Mouse (Mus musculus) Patski (cell line): ENCODE results near the gene Drd3. TPM values are rescaled to one million over a fixed set of nuclear protein-coding genes. Genes with fewer than 3 reads are reported as not detected.

Source experiments
- ATAC-seq: fragments of 100-300 bp; one replicate; pipeline ENCODE4 v1.8.0; 2021
- CTCF ChIA-PET: fragments of 350-600 bp; sonication (Branson Sonifier 250); formaldehyde crosslinking; loops from one replicate; lab custom pipeline; 2022; ENCODE audit warnings: inconsistent platforms; lab: Charles Lee
- POLR2A ChIA-PET: fragments of 350-600 bp; sonication (Branson Sonifier 250); formaldehyde crosslinking; loops from one replicate; lab custom pipeline; 2022; ENCODE audit warnings: antibody characterized with exemption, inconsistent platforms; lab: Charles Lee
- DNase-seq: peaks from one replicate; pipeline ENCODE4 v3.0.0-alpha.2; 2011; ENCODE audit warnings: low read depth, low spot score
- H3K27me3 ChIP-seq: fragments of 371-371 bp; one replicate; pipeline ENCODE4 v1.5.1; 2021
- CTCF ChIP-seq: fragments of 100-300 bp; IDR thresholded peaks from one replicate; pipeline ENCODE4 v1.5.1; 2021
- in situ Hi-C: fragments of 300-500 bp; cut with MboI; formaldehyde crosslinking; loops from 3 replicates; pipeline ENCODE4 v1.11.1; 2018; ENCODE audit warnings: low pct_unique_long_range_greater_than_20kb, mixed read lengths
- polyA plus RNA-seq: library from polyadenylated mRNA; unstranded; gene quantifications from one replicate; pipeline ENCODE4 v1.2.3, GENCODE M21; 2021

Drd3 gene
- polyA plus RNA-seq, result not detected

GRCm38 (mm10) chr16:43753751-43754150 is at the start of gene Drd3:
Gene Drd3 (plus strand): TSS chr16:43754026.
- ATAC-seq, result no peak
- in situ Hi-C loops, result no loop called here
- TF ChIP-seq CTCF, result no peak
- peaks cover 18% of the 10 kb centered on the region for H3K27me3 ChIP-seq
- CTCF ChIA-PET, result interaction anchor here (0.7 kb wide), 1 partner anchor 566 kb away, joined by 4 read pairs; no protein-coding TSS in a partner anchor
- DNase-seq, result no peak
- POLR2A ChIA-PET, result no interaction called here

- TF ChIP-seq CTCF, result no peak
- H3K27me3 ChIP-seq, result no peaks in the 10 kb centered on the region
- in situ Hi-C loops, result no loop called here
- ATAC-seq (no peak), DNase-seq (no peak)
- POLR2A ChIA-PET, result no interaction called here
- CTCF ChIA-PET, result interaction anchor here (0.8 to 1.6 kb wide), 2 partner anchors 9 to 12 kb away, joined by 3 to 5 read pairs; no protein-coding TSS in a partner anchor
Observed at GRCm38 (mm10) chr16:43708335-43709061, 45.3 kb upstream of the Drd3 start.

- no peaks in the 10 kb centered on the region for H3K27me3 ChIP-seq
- ATAC-seq, result no peak
- TF ChIP-seq CTCF, result no peak
- in situ Hi-C loops, result no loop called here
- no peak for DNase-seq
- ChIA-PET POLR2A (no interaction called here), CTCF (interaction anchor here (0.8 to 1.6 kb wide), 2 partner anchors 9 to 12 kb away, joined by 3 to 5 read pairs; no protein-coding TSS in a partner anchor)
Observed at GRCm38 (mm10) chr16:43709062-43709413, 44.8 kb upstream of the Drd3 start.

- in situ Hi-C loops, result no loop called here
- H3K27me3 ChIP-seq, result no peaks in the 10 kb centered on the region
- CTCF ChIA-PET, result interaction anchor here (1.4 to 1.6 kb wide), 2 partner anchors 10 to 11 kb away, joined by 5 to 6 read pairs; no protein-coding TSS in a partner anchor
- no peak for DNase-seq
- no peak for TF ChIP-seq CTCF
- ATAC-seq, result no peak
- POLR2A ChIA-PET, result interaction anchor here (0.6 kb wide), 1 partner anchor 781 kb away, joined by 3 read pairs; no protein-coding TSS in a partner anchor
Observed at GRCm38 (mm10) chr16:43709432-43710133, 44.2 kb upstream of the Drd3 start.

- DNase-seq, result no peak
- ATAC-seq, result no peak
- H3K27me3 ChIP-seq, result no peaks in the 10 kb centered on the region
- in situ Hi-C loops, result no loop called here
- POLR2A ChIA-PET, result interaction anchor here (0.6 kb wide), 1 partner anchor 781 kb away, joined by 3 read pairs; no protein-coding TSS in a partner anchor
- CTCF ChIA-PET, result interaction anchor here (1.4 kb wide), 1 partner anchor 10 kb away, joined by 6 read pairs; no protein-coding TSS in a partner anchor
- no peak for TF ChIP-seq CTCF
Observed at GRCm38 (mm10) chr16:43710134-43710475, 43.7 kb upstream of the Drd3 start.

- no peak for TF ChIP-seq CTCF
- no peak for ATAC-seq
- POLR2A ChIA-PET, result no interaction called here
- no peaks in the 10 kb centered on the region for H3K27me3 ChIP-seq
- CTCF ChIA-PET, result interaction anchor here (1.4 kb wide), 1 partner anchor 11 kb away, joined by 6 read pairs; no protein-coding TSS in a partner anchor
- in situ Hi-C loops, result no loop called here
- DNase-seq, result no peak
Observed at GRCm38 (mm10) chr16:43710651-43711050, 43.2 kb upstream of the Drd3 start.

- ATAC-seq (no peak), DNase-seq (no peak)
- no peak for TF ChIP-seq CTCF
- POLR2A ChIA-PET, result no interaction called here
- H3K27me3 ChIP-seq, result no peaks in the 10 kb centered on the region
- in situ Hi-C loops, result no loop called here
- CTCF ChIA-PET, result no interaction called here
Observed at GRCm38 (mm10) chr16:43711361-43711760, 42.5 kb upstream of the Drd3 start.

- ChIA-PET CTCF (no interaction called here), POLR2A (interaction anchor here (0.6 kb wide), 1 partner anchor 15 kb away, joined by 3 read pairs; no protein-coding TSS in a partner anchor)
- ATAC-seq, result no peak
- TF ChIP-seq CTCF, result peak; percentile 66
- DNase-seq, result no peak
- in situ Hi-C loops, result no loop called here
- H3K27me3 ChIP-seq, result no peaks in the 10 kb centered on the region
Observed at GRCm38 (mm10) chr16:43724444-43724843, 29.4 kb upstream of the Drd3 start.

- ChIA-PET CTCF (no interaction called here), POLR2A (no interaction called here)
- ATAC-seq, result no peak
- TF ChIP-seq CTCF, result no peak
- in situ Hi-C loops, result no loop called here
- DNase-seq, result no peak
- H3K27me3 ChIP-seq, result no peaks in the 10 kb centered on the region
Observed at GRCm38 (mm10) chr16:43729506-43730221, 24.2 kb upstream of the Drd3 start.

GRCm38 (mm10) chr16:43730281-43730680 is 23.5 kb upstream of the Drd3 start:
- in situ Hi-C loops, result no loop called here
- POLR2A ChIA-PET, result no interaction called here

More at GRCm38 (mm10) chr16:43730281-43730680, 23.5 kb upstream of the Drd3 start:
- DNase-seq (no peak), ATAC-seq (no peak)
- no peak for TF ChIP-seq CTCF
- H3K27me3 ChIP-seq, result no peaks in the 10 kb centered on the region
- CTCF ChIA-PET, result interaction anchor here (0.8 kb wide), 1 partner anchor 9 kb away, joined by 3 read pairs; no protein-coding TSS in a partner anchor
